Mouse (Mus musculus) urinary bladder, adult 2 months (tissue): ENCODE results near the gene Man1b1. TPM values are rescaled to one million over a fixed set of nuclear protein-coding genes. Genes with fewer than 3 reads are reported as not detected.

Experiments
- DNase-seq: peaks from one replicate; pipeline ENCODE4 v3.0.0; 2022; ENCODE audit warnings: low spot score
- polyA plus RNA-seq: library from polyadenylated mRNA; depleted of rRNA; stranded (reverse); fragments of >200 nt; gene quantifications from 2 replicates; pipeline ENCODE4 v1.2.3, GENCODE M21; 2012

Gene Man1b1
- polyA plus RNA-seq, 1 experiment, result 15.2 TPM

- no peak for DNase-seq
Measured at GRCm38 (mm10) chr2:25364313-25364712, 32.2 kb downstream of the Man1b1 start.

- no peak for DNase-seq
Measured at GRCm38 (mm10) chr2:25364761-25365090, 32.6 kb downstream of the Man1b1 start.

GRCm38 (mm10) chr2:25365091-25365761 is 33.1 kb downstream of the Man1b1 start, which contains the start of gene Uap1l1:
TSS of gene Uap1l1 (minus strand) at chr2:25365682.
- DNase-seq, result peak; percentile 60

GRCm38 (mm10) chr2:25369996-25370395 is 37.9 kb downstream of the Man1b1 start:
- no peak for DNase-seq

GRCm38 (mm10) chr2:25371764-25372643 is 39.9 kb downstream of the Man1b1 start, which contains the start of gene Sapcd2:
TSS of gene Sapcd2 (plus strand) at chr2:25372321.
- DNase-seq, result peak; percentile 61

GRCm38 (mm10) chr2:25372644-25373391 is 40.7 kb downstream of the Man1b1 start:
- no peak for DNase-seq

- no peak for DNase-seq
Measured at GRCm38 (mm10) chr2:25373431-25373830, 41.3 kb downstream of the Man1b1 start.

- no peak for DNase-seq
Measured at GRCm38 (mm10) chr2:25376589-25376988, 44.5 kb downstream of the Man1b1 start.

GRCm38 (mm10) chr2:25384492-25384891 is 52.4 kb downstream of the Man1b1 start:
- DNase-seq, result no peak

GRCm38 (mm10) chr2:25391266-25391665 is 59.1 kb downstream of the Man1b1 start:
- no peak for DNase-seq

- no peak for DNase-seq
Measured at GRCm38 (mm10) chr2:25394281-25395221, 62.4 kb downstream of the Man1b1 start.

GRCm38 (mm10) chr2:25395721-25396596 is 63.8 kb downstream of the Man1b1 start, which contains the start of gene Entpd2:
TSS of gene Entpd2 (plus strand) at chr2:25395874.
- DNase-seq, result peak; percentile 60

- DNase-seq, result no peak
Measured at GRCm38 (mm10) chr2:25396597-25396983, 64.5 kb downstream of the Man1b1 start.

GRCm38 (mm10) chr2:25397010-25397409 is 64.9 kb downstream of the Man1b1 start:
- no peak for DNase-seq

- DNase-seq, result no peak
Measured at GRCm38 (mm10) chr2:25398065-25398464, 65.9 kb downstream of the Man1b1 start.

GRCm38 (mm10) chr2:25399051-25399450 is 66.9 kb downstream of the Man1b1 start, which contains the start of gene Npdc1:
TSS of gene Npdc1 (plus strand) at chr2:25399351.
- DNase-seq, result no peak

GRCm38 (mm10) chr2:25400291-25400690 is 68.2 kb downstream of the Man1b1 start:
- DNase-seq, result no peak

- no peak for DNase-seq
Measured at GRCm38 (mm10) chr2:25400764-25401163, 68.6 kb downstream of the Man1b1 start.
